Mouse (Mus musculus) bone marrow, adult 2 months (tissue): Measurements from ENCODE around the gene Ccdc126.

ENCODE experiments used
- CTCF ChIP-seq: fragments of 200-500 bp; IDR thresholded peaks from 2 replicates; pipeline ENCODE4 v1.5.1; 2011; ENCODE audit warnings: low read length, control low read depth; ENCODE audit not compliant: control insufficient read depth, insufficient read depth
- POLR2A ChIP-seq: fragments of 200-500 bp; IDR thresholded peaks from 2 replicates; pipeline ENCODE4 v1.6.1; 2011; ENCODE audit warnings: low read depth, mild to moderate bottlenecking, control low read depth, low read length, borderline replicate concordance; ENCODE audit not compliant: control insufficient read depth

- TF ChIP-seq POLR2A, result no peak
- TF ChIP-seq CTCF, result no peak
Measured at GRCm38 (mm10) chr6:49349826-49350225, 30.8 kb downstream of the Ccdc126 start.
